Mouse (Mus musculus) C2C12 (cell line): Measurements from ENCODE around the gene Actl6a.

Experiments
- CEBPB ChIP-seq: IDR thresholded peaks from one replicate; pipeline ENCODE4 v1.6.1; 2011; ENCODE audit warnings: low read depth, mild to moderate bottlenecking, control low read depth, moderate library complexity
- CTCF ChIP-seq: IDR thresholded peaks from one replicate; pipeline ENCODE4 v1.5.1; 2011; ENCODE audit not compliant: control insufficient read depth, insufficient read depth, insufficient read length
- MAX ChIP-seq: IDR thresholded peaks from one replicate; pipeline ENCODE4 v1.6.1; 2011; ENCODE audit warnings: mild to moderate bottlenecking, control low read depth
- MYOD1 ChIP-seq: IDR thresholded peaks from one replicate; pipeline ENCODE4 v1.6.1; 2011; ENCODE audit warnings: low read depth; ENCODE audit not compliant: control insufficient read depth, insufficient read length

GRCm38 (mm10) chr3:32738549-32738948, 32.5 kb downstream of the Actl6a start:
- TF ChIP-seq CTCF (no peak), CEBPB (no peak), MYOD1 (no peak), MAX (no peak)
